Mouse (Mus musculus) cerebellum, postnatal 25 days (tissue): ENCODE measurements around the gene Pld3.

Experiments
- DNase-seq, 2 experiments: peaks; one replicate each; pipeline ENCODE4 v3.0.0; 2021; ENCODE audit warnings: mixed read lengths in 2 of 2

The Pld3 gene

GRCm38 (mm10) chr7:27560978-27561377 is 8.0 kb upstream of the Pld3 start:
- no peak for DNase-seq

- DNase-seq = no peak
Observed at GRCm38 (mm10) chr7:27560291-27560887, 7.4 kb upstream of the Pld3 start.

GRCm38 (mm10) chr7:27552070-27552469 is 948 bp downstream of the Pld3 start:
- no peak for DNase-seq

GRCm38 (mm10) chr7:27549597-27549996 is 3.4 kb downstream of the Pld3 start:
- no peak for DNase-seq

- DNase-seq = no peak
Observed at GRCm38 (mm10) chr7:27544675-27545370, 8.2 kb downstream of the Pld3 start.

GRCm38 (mm10) chr7:27543851-27544250 is 9.2 kb downstream of the Pld3 start:
- DNase-seq = no peak

GRCm38 (mm10) chr7:27543065-27543464 is 10.0 kb downstream of the Pld3 start:
- DNase-seq = no peak

GRCm38 (mm10) chr7:27542392-27543033 is 10.5 kb downstream of the Pld3 start:
- DNase-seq = peak; percentile 88 to 90

- no peak for DNase-seq
Observed at GRCm38 (mm10) chr7:27541922-27542321, 11.1 kb downstream of the Pld3 start.

- peak in 1 of 2 experiments; percentile 30 for DNase-seq
Observed at GRCm38 (mm10) chr7:27541431-27541830, 11.6 kb downstream of the Pld3 start.

- no peak for DNase-seq
Observed at GRCm38 (mm10) chr7:27540935-27541334, 12.1 kb downstream of the Pld3 start.

GRCm38 (mm10) chr7:27540521-27540920 is 12.5 kb downstream of the Pld3 start:
- no peak for DNase-seq

GRCm38 (mm10) chr7:27538797-27539196 is 14.2 kb downstream of the Pld3 start:
- no peak for DNase-seq

- no peak for DNase-seq
Observed at GRCm38 (mm10) chr7:27537998-27538397, 15.0 kb downstream of the Pld3 start.

GRCm38 (mm10) chr7:27536618-27537017 is 16.4 kb downstream of the Pld3 start:
- DNase-seq = no peak

GRCm38 (mm10) chr7:27535386-27535785 is 17.6 kb downstream of the Pld3 start:
- DNase-seq = no peak

- no peak for DNase-seq
Observed at GRCm38 (mm10) chr7:27532480-27533050, 20.5 kb downstream of the Pld3 start.

GRCm38 (mm10) chr7:27531707-27532106 is 21.3 kb downstream of the Pld3 start:
- no peak for DNase-seq

- no peak for DNase-seq
Observed at GRCm38 (mm10) chr7:27530937-27531336, 22.1 kb downstream of the Pld3 start.

GRCm38 (mm10) chr7:27529070-27529469 is 23.9 kb downstream of the Pld3 start:
- DNase-seq = no peak

GRCm38 (mm10) chr7:27526039-27526827 is 26.8 kb downstream of the Pld3 start:
- peak; percentile 84 to 90 for DNase-seq

- DNase-seq = no peak
Observed at GRCm38 (mm10) chr7:27523805-27524204, 29.2 kb downstream of the Pld3 start.

GRCm38 (mm10) chr7:27522967-27523366 is 30.1 kb downstream of the Pld3 start, which contains the start of gene Hipk4:
Hipk4 (plus strand) TSS chr7:27523267.
- no peak for DNase-seq
